Comparison of ENCODE assay signal across 2 mouse cellular contexts in the genomic region with DNA sequence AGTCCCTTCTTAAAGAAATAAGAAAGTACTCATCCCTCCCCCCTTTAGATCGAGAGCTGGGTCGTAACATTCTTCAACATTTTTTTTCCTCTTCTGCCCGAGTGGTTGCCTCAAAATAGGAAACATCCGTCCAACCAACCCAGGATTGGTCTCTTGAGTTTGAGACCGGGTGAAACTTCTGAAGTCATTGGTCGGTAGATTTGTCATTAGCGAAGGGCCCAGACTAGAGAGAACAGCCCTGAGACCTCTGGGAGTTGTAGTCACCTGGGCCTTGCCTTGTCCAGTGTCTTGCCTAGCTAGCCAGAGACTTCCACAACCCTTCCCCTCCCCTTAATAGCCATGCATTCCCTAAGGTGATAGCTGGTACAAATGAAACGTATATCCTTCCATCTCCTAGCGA.
TF ChIP-seq lines count a peak whose summit lies in the region.

No protein-coding gene starts in this region.

TF ChIP-seq in C2C12, 6 proteins besides CTCF, POLR2A, EP300 and RAD21 (continued from another document):
- TF ChIP-seq USF1 (IDR thresholded peaks at IDR 0.05; ENCODE audit: low read depth) (no peak), MYOG (IDR thresholded peaks at IDR 0.05; ENCODE audit: control insufficient read depth, extremely low read depth, insufficient read length) (no peak)

TF ChIP-seq in myocyte, 11 proteins besides CTCF, POLR2A, EP300 and RAD21 (continued from another document):
- TF ChIP-seq CEBPB (IDR thresholded peaks at IDR 0.05; ENCODE audit: insufficient read depth, poor library complexity, severe bottlenecking) (no peak), TCF3 (IDR thresholded peaks at IDR 0.05; ENCODE audit: insufficient read length, low read depth) (no peak), TCF12 (IDR thresholded peaks at IDR 0.05; ENCODE audit: insufficient read depth, poor library complexity, severe bottlenecking) (no peak), MAX (IDR thresholded peaks at IDR 0.05; ENCODE audit: low read depth) (no peak), MYOG (IDR thresholded peaks at IDR 0.05; ENCODE audit: control insufficient read depth in 1 of 3, insufficient read depth in 1 of 3, insufficient read length in 2 of 3, low read depth in 2 of 3) (no peak), REST (IDR thresholded peaks at IDR 0.05; ENCODE audit: insufficient read depth, insufficient read length) (no peak)
